Mouse (Mus musculus) CH12.LX (cell line): ENCODE measurements around the gene Cdk14.

Experiments
- CTCF ChIP-seq, 2 experiments: IDR thresholded peaks in 1 of 2; conservative IDR thresholded peaks in 1 of 2; 2 replicates each; pipeline ENCODE4 v1.5.1; 2011 to 2012; ENCODE audit warnings: low read depth in 2 of 2, low read length in 2 of 2, improper control_type of control experiment in 1 of 2, inconsistent platforms in 1 of 2, mild to moderate bottlenecking in 1 of 2, moderate library complexity in 1 of 2
- ELF1 ChIP-seq: IDR thresholded peaks from 2 replicates; pipeline ENCODE4 v1.6.1; 2014; ENCODE audit warnings: low read depth, mild to moderate bottlenecking, inconsistent platforms, low read length, improper control_type of control experiment
- EP300 ChIP-seq: IDR thresholded peaks from 2 replicates; pipeline ENCODE4 v1.6.1; 2011; ENCODE audit warnings: low read length, improper control_type of control experiment
- KAT2A ChIP-seq: IDR thresholded peaks from 2 replicates; pipeline ENCODE4 v1.6.1; 2012; ENCODE audit warnings: low read length, improper control_type of control experiment, inconsistent platforms; ENCODE audit not compliant: insufficient replicate concordance
- MXI1 ChIP-seq: IDR thresholded peaks from 2 replicates; pipeline ENCODE4 v1.6.1; 2011; ENCODE audit warnings: mild to moderate bottlenecking, low read depth, low read length, improper control_type of control experiment
- RAD21 ChIP-seq: IDR thresholded peaks from 2 replicates; pipeline ENCODE4 v1.6.1; 2011; ENCODE audit warnings: low read depth, mild to moderate bottlenecking, low read length, improper control_type of control experiment, moderate library complexity
- ZKSCAN1 ChIP-seq: IDR thresholded peaks from 2 replicates; pipeline ENCODE4 v1.6.1; 2012; ENCODE audit warnings: low read depth, inconsistent platforms, low read length, improper control_type of control experiment, borderline replicate concordance

- TF ChIP-seq MXI1 (no peak), CTCF (conservative IDR thresholded peaks at IDR 0.05 in 1 of 2, IDR thresholded peaks at IDR 0.05 in 1 of 2; ENCODE audit: low read depth in 2 of 2, low read length in 2 of 2) (no peak), RAD21 (no peak), KAT2A (no peak), EP300 (no peak), ZKSCAN1 (no peak), ELF1 (no peak)
Measured at GRCm38 (mm10) chr5:5007489-5008152, 412.5 kb downstream of the Cdk14 start.
